Mouse (Mus musculus): Measurements from ENCODE around the gene Gnb1l.

Gene Gnb1l

GRCm38 (mm10) chr16:18588738-18589055 is 90.2 kb downstream of the Gnb1l start:
- no peak for DNase-seq

DNA sequence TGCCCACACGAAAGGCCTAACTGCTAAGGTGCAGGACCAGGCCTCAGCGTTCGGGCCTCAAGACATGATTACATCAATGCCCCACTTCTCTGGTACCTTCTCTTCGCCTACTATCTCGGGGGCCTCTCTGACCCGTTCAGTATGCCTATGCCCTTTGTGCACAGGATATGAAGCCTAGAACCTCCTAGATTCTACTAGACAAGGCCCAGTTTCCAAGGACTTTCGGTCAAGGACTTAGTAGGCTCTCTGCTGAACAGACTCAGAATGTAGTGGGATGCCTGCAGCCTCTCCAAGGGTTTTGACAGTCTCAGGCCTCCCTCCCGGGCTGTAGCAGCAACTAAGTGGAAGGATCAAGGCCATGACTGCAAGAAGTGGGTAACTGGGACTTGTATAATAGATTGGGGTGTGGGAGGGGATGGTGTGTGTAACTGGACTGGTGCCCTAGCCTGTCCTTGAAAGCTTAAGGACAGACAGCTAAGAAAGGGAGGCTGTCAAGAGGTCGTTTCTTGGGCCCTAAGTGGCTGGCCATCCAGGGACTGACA is 90.6 kb downstream of the Gnb1l start:
- no peak for DNase-seq

DNA sequence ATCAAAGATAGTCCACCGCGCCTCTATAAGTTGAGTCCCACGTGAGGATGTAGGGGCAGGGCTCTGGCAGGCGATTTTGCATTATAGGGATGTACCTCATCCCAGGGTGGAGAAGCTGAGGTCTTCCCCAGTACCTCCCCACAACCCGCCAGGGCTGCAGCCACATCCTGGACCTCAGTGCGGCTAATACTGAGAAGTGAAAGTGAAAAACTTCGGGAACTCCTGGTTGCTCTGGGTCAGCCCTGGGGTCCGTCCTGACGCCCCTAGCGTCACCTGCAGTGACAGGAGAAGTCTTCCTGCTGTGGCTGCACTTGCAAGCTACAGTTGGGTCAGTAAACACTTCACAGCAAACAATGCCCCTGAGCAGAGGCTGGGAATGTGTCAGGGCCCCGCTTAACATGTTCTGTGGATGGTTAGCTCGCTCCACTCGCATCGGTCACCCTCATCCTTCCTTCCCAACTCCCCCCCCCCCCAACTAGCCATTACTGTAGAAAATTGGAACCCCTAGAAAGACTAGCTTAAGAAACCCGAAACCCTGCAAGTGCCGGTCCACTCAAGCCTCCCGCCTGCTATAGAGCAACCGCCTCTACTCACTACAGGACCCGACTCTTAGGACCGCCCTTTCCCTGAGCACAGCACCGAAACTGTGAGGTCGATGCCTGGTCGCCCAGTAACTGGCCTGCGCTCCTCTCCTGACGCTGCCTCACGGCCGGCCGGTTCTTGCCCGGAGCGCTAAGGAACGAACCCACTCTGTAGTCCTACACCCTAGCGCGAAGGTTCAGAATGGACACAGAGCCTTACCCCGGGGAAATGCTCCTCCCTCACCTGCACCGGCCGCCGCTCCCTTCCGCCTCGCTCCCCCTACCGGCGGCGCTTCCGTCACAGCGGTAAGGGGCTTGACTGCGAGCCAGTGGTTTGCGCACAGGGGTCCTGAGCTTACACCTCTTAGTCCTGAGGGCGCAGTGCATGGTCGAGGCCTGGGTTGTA is 91.6 kb downstream of the Gnb1l start, which contains the start of gene Tbx1:
Gene Tbx1 (minus strand): TSS at position 868 of the 987 bp plus-strand sequence.
- no peak for DNase-seq

- DNase-seq: no peak
These were observed 92.8 kb downstream of the Gnb1l start for GRCm38 (mm10) chr16:18591047-18592018.

DNA sequence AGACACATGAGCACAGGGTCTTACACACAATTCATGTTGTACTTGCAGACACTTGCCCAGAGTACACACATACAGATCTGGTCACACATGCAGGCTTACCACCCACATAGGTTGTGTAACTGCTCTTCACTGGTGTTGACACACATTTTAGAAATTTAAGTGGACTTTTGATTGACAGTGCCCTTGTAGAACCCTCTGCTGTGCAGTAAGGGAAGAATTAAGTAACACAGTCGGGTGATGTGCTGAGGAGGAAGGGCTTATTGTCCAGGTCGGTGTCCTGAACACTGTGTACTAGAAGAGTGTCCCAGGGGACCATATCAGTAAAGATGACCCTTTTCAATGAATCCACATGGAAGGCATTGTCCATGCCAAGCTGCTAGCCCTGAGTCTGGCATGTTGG is 95.4 kb downstream of the Gnb1l start:
- no peak for DNase-seq

DNA sequence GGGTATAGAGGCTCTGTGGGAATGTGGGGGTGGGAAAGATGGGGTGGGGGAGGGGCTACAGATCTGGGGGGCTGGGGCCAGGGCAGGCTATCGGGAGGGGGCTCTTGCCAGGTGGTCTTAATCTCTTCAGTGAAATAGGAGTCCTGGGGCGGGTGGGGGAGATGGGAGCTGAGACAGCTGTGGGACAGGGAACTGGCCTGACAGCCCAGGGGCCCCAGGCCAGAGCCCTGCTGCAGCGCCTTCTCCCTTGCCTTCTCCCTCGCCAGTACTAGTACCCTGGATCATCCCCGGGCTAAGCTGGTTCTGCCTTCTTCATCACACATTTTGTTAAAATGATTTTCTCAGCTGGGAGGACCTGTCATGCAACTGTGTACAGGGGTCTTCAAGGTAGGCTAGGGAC is 97.7 kb downstream of the Gnb1l start:
- DNase-seq: no peak

GRCm38 (mm10) chr16:18598006-18598405 is 99.5 kb downstream of the Gnb1l start:
- no peak for DNase-seq

GRCm38 (mm10) chr16:18601447-18601846 is 102.9 kb downstream of the Gnb1l start:
- no peak for DNase-seq

DNA sequence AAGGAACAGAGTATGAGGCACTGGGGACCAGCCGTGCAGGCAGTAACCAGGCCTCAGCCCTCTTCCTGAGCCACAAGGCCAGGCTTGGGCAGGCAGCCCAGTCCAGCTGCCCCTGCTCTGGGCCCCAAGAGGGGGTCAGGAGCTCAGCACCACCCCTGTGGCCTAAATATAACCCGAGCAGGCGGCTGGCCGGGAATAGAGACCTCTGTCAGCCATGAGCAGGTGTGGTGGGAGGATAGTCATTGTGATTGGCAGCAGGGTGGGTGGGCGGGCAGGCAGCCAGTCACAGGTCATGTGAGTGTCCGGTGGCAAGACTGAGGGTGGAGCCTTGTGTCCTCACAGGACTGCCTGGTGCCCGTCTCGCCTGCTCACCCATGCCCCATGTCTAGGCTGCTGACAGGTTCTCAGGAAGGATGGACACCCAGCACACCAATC is 105.8 kb downstream of the Gnb1l start:
- DNase-seq: no peak

DNA sequence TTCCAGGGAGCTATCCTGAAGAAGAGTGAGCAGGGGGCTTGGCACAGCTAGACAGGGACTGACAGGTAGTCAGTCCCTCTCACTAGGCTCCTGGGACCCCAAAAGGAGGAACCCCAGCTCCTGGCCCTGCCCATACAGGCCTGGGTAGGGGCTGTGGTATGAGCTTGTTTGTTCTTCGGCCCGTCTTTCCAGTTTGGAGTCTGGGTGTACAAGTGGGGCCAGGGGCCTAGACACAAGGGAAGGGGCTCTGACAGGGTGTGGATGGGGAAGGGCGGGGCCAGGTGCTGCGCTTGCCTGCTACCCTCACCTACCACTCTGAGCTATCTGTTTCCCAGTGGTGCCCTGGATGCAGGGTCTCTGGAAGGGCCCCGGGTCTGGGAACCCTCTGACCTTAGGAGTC is 107.2 kb downstream of the Gnb1l start:
- DNase-seq: no peak

GRCm38 (mm10) chr16:18608226-18608625 is 109.7 kb downstream of the Gnb1l start:
- DNase-seq: no peak

GRCm38 (mm10) chr16:18609099-18609498 is 110.6 kb downstream of the Gnb1l start:
- DNase-seq: no peak

DNA sequence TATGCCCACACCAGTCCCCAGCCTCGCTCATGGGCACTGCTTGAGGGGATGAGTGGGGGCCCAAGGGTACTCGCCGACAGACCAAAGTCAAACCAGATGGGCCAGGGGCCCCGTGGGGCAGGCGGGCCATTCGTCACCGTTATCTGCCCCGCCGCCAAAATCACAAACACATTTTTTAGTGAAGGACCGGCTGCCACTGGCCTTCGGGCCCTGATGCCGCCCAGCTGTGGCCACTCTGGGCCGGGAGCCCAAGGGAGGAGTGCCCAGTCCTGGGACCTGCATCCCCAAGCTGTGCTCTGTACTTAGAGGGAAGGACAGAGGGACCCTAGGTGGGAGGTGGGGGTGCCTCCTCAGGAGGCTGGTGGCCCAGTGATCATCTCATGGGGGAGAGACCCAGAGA is 113.2 kb downstream of the Gnb1l start:
- no peak for DNase-seq

DNA sequence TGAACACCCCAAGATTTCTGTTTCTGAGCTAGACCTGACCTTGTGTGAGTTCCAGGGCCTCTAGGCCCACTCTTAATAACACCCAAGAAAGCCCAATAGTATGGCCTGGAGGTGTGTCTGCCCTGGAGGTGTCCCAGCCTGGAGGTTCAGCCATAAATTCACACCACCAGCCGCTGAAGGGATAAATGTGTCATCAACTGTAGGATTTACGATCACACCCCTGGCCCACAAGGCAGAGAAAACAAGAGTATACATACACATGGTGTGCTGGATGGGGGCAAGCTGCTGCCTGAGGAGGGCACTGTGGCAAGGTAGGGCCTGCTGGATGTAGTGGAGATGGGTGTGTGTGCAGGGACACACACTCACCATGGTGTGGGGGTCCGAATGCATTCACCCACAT is 114.8 kb downstream of the Gnb1l start:
- no peak for DNase-seq
